Mouse (Mus musculus) ovary, postnatal 10 days (tissue): ENCODE results near the gene Gtf2h4.

ENCODE experiments used
- DNase-seq: peaks from one replicate; pipeline ENCODE4 v3.0.0; 2022; ENCODE audit warnings: low spot score

Gene Gtf2h4

DNA sequence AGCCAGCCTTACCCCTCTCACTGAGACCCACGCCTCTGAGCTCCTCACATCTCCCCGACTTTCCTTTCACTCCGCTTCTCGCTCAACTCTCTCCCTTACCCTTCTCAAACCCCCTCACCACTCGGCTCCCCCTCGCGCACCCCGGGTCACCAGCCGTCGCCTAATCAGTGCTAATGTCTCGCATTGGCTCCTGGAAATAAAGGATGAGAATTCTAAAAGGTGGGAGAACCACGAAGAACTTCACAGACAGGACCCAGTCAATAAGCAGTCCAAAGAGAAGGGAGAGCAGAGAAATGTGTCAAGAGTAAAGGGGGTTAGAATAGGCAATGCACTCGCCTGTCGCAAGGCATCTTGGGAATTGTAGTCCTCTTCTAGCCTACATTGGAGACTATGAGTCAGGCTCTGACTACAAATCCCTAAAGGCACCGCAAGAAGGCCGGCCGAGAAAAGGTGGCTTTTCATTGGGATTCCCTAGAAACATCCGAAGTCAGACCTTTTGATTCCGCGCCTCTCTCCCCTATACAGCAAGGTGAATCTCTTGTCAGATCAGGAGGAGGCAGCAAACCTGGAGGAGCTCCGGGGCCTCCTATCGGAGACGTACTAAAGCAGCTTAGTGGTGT is at the start of gene Gtf2h4:
Gtf2h4 (minus strand) TSS at position 324 of the 620 bp plus-strand sequence.
- peak; percentile 42 for DNase-seq

DNA sequence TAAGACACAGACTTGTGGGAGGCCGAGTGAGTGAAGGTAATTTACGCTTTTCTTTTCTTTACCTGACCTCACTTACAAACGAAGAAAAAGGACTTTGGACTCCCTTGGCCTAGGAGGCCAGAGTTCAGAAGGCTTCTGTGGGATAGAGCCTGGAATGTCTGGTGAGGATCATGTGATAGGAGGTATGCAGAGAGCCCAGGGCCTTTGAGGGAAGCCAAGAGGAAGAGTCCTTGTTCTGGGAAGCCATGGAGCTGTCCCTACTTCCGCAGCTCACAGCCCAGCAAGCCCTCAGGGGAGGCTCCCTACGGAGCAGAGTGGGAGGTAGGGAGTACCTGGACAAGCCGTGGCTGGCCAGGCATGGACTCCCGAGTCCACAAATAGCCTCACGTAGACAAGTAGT is 48.1 kb upstream of the Gtf2h4 start:
- no peak for DNase-seq

DNA sequence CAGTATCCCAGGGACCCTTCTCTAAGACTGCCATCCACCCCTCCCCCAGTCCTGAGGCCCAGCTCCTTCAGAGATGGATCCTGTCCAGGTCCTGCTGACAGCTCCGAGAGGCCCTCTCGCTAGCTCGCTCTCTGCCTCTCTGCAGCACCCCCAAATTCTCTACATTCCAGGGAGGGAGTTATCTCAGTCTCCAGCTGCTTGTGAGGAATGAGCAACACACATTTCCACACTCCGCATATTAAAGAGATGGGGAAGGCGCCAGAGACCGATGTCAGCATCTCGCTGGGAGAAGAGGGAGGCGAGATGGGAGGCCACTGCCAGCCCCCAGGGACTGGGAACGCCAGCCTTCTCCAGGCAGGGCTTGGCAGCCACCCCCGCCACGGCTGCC is 46.8 kb upstream of the Gtf2h4 start:
- no peak for DNase-seq

DNA sequence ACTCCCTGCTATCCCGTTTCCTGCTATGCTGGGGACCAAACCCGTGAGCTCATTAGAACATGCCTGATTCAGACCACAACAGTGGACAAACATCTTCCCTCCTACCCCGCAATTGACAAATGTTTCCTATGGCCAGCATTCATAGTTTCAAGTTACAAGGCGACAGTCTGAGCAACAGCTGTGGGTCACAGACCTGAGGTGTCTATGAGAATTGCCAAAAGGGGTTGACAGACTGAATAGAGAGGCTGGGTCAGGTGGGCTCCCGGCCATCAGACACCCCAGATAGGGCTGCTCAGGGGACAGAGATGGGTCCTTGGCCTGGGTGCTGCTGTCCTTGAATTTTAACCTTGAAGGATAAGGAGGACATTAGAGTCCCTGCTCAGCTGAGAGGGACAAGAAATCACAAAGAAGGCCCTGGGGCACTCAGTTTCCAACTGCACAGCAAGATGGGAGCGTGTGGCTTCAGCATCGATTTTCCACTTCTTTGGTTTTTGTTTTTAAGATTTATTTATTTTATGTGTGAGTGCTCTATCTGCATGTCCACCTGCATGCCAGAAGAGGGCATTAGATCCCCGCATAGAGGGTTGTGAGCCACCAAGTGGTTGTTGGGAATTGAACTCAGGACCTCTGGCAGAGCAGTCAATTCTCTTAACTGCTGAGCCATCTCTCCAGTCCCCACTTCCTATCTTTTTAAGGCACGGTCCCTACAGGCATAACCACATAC is 46.2 kb upstream of the Gtf2h4 start:
- DNase-seq = no peak

DNA sequence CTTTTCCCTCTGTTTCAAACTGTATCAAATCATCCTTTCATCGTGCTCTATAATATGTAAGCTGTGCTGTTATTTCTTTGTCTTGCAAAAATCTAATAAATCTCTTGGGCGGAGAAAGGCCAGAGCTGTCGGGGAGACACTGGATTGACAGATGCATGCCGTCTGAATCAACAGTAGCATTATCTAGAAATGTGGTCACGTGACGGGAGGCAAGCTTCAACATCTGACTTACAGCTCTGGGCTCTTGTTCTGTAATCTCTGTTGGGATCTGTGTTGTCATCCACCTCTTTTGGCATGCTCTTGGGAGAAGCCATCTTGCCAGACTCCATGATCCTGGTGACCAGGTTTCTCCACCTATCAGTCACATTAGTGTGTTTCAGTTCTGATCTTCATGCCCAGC is 43.5 kb upstream of the Gtf2h4 start:
- DNase-seq = no peak

DNA sequence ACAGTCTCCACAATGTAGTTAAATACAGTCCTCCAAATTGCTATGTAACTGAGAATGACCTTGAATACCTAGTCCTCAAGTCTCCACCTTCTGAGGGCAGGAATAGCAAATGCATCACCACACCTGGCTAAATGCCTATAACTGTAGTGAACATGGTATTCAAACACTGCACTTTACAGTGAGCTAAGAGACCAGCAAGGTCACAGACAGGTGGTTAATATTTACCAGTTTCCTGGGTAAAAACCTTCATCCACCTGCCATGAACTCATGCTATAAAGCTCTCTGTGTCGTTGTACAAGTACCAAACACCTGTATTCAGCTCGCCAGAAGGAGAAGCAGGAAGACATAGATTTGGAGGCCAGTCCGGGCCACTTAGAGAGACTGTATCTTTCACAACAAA is 42.6 kb upstream of the Gtf2h4 start:
- no peak for DNase-seq

DNA sequence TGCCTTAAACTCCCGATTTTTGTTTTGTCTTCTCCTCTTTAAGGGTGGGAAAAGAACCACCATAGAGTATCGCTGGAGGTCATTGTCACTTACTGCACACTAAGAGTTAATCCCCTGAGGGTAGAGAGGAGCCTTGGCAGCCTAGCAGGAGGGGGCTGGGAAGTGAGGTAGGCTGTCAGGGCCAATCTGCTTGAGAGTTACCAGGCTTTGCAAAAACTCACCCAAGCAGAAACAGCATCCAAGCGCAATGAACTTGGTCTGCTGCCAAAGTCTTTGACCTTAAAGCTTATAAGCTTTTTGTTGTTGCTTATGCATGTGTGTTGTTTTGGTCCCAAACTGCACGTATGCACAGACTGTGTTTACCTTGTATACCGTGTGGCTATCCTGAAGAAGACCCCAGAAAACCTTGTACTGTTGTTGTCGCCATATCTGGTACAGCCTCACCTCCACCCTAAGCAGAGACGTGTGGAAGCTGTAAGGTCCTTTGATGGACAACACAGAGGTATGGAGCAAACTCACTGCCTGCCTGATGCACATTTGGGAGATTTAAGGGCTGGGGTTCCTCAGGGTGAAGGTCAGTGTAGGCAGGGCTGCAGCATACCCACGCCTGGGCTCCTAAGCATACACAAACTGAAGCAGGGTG is 37.3 kb upstream of the Gtf2h4 start:
- no peak for DNase-seq

DNA sequence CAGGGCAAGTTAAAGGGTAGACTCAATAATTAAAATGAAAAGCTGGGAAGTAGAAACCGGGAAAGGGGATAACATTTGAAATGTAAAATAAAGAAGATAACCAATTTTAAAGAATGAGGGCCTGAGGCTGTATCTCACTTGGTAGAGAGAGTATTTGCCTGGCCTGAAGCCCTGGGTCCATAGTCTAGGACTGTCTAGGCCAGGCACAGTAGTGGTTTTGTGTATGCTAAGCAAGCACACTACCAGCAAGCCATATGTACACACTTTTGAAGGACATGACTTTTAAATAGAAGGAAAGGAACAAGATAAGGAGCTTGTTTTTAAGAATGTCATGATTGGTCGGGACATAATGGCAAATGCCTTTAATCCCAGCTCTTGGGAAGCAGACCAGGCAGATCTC is 35.1 kb upstream of the Gtf2h4 start:
- no peak for DNase-seq

DNA sequence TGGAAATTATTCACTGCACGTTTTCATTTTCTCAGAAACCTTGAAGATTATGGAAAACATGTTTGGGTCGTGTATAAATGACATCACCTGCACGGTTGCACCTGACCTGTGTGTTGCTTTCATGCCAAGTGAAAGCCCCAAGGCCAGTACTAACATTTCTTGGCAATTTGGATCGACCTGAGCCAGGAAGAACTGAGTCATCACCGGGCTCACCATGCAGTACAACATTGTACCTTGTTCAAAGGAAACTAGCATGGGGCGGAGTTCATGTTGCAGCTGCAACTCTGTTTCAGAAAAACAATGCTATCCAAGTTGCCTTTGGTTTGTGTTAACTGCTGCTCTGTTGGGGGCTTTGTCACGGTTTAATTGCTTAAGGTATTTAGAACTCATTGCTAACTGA is 34.4 kb upstream of the Gtf2h4 start:
- DNase-seq = no peak

DNA sequence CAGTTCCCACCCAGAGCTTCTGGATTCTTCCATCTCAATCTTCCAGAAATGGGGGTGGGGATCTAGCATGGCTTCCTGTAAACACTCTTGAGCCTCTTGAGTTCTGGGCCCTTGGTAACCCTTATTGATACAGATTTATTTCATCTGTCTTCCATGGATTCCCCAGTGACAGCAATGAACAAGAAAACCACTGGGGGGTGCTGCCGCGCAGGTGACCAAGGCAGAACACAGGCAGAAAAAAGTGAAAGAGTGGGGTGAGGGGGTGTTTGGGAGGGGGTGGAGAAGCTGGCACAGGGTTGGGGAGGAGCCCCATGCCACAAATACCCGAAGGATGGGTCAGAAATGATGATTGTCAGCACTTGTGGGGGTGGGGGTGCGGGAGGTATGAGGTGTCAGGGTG is 32.3 kb upstream of the Gtf2h4 start:
- DNase-seq = no peak

DNA sequence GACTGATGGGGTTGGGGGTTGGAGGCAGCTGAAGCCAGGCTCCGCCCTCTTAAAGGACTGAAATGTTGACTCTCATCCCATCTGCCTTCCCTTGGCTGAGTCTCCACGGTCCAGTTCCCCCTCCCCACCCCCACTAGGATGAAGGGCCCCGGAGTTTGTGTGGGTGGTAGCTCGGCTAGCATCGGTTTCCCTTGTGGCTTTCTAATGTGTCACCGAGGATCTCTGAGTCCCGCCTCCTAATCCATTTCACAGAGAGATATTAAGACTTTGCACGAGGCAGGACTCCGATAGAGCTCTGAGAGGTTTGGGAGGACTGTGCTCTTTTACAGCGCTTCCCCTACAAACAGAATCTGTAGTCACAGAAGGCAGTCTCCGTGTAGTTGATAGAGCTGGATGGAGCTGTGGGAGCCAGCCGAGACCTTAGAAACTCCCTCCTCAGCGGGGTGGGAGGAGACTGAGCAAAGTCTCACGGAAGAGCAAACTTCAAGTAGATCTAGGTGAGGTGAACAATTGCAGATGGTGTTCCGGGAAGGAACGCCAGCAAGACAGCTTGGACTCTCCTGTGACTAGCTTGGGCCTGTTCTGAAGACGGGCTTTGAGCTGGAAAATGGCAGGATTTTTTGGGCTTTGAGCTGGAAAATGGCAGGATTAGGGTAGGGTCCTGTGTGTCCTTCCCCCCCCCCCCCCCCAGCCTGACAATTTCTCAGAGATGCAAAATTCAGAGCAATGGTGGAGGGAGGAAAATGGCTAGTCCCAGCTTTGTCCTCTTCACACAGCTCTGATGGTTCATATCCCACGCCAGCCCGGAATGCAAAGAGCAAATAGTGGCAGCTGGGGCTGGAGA is 31.3 kb upstream of the Gtf2h4 start, which contains the start of gene Ddr1:
Ddr1 (minus strand) TSS at position 1 of the 844 bp plus-strand sequence.
- DNase-seq = no peak

DNA sequence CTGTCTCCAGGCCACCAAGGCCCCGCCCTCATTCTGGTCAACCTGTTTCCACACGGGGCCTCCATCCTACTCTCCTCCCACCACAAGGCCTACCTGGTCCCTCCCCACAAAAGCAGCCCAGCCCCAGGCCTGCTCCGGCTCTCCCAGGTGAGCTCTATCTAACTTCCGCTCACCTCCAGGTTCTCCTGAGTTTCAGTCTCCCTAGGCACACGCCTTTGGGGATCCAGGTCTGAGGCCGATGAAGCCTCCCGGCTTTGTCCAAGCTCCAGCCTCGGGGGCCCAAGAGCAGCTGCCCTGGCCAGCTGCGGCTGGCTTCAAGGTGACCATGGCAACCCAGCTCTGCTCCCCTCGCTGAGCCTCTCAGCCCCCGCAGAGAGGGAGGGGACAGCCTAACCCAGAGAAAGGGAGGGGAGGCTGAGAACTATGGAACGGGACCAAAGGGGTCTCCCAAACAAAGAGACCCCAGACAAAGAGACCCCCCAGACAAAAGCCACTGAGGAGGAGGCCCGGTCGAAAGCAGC is 30.3 kb upstream of the Gtf2h4 start:
- DNase-seq = no peak

DNA sequence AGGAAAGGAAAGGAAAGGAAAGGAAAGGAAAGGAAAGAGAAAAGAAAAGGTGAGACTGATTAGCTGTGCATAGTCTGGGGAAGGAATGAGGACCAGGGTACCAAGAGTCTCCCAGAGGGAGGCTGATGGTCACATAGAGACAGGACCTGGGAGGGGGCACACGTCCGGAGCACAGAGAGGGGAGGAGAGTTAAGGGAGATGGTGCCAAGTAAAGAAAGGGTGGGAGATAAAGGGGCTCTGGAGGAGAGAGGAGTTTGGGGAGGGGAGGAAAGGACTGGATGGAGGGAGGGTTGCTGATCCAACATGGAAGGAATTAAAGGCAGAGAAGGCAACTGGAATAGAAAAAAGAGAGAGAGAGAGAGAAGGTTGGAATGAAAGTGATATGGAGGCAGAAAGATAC is 29.5 kb upstream of the Gtf2h4 start:
- no peak for DNase-seq

DNA sequence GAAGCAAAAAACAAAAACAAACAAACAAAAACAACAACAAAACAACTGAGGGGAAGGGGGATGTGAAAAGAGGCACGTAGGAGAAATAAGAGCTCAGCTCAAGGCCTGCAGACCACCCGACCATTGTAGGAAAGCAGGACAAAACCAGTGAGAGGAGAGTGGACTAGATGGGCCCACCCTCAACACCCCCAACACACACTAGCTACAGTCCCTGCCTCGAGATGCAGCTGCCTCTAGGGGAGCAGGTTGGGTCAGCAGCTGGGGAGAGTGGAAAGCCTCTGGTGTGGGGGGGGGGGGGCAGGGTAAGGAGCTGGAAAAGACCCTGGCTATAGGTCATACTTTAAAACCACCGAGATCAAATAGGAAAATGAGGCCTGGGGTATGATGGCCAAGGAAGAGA is 29.1 kb upstream of the Gtf2h4 start:
- no peak for DNase-seq

DNA sequence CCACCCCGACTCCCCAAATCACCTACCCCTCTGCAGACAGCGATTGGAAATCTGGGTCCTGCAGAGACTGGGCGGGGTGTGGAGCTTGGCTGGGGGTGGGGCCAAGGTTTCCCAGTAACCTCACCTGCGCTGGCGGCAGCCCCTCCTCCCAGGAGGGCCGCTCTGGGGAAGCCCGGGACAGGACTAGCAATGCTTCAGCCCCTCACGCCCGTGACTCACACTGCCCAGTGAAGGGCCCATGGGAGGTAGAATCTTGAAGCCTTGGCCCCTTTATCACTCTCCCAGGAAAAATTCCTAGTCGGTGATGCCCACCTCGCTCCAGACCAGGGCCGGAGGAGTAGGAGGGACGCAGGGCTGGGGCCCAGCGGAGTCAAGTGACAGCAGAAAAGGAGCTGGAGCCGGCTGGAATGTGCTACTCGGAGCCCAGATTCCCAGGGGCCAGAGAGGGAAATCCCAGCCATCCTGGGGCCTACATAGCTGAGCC is 28.5 kb upstream of the Gtf2h4 start:
- no peak for DNase-seq

DNA sequence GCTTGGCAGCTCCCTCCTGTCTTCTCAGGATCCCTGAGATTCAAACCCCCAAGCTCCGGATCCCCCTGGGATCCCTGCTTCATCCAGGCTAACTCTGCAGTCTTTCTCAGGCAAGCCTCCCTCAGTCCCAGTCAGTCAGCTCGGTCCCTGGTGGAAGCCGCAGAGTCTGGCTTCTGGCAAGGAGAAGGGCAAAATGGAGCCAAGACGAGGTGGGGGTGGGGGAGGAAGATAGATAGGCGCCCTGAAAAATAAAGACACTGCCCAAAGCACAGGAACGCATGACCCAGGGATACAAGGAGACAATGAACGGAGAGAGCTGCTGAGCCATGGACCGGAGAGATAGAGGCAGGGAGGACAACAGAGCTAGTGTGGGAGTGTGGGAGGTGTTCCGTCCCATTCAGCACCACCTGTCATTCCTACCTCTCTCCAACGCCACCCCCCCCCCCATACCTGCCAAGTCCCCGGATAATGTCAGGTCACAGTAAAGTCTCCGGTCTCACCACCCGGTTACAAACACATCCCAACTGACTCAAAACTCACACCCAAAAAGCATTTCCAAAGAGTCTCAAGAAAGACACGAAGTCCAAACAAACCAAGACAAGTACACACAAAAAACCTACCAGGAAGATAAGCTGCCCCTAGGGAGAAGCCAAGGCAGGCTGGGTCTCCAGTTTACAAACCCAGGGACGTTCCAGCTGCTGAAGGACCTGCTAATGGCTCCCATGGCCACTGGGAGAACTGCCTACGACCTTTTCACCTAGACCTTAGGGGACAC is 27.9 kb upstream of the Gtf2h4 start:
- DNase-seq = no peak

DNA sequence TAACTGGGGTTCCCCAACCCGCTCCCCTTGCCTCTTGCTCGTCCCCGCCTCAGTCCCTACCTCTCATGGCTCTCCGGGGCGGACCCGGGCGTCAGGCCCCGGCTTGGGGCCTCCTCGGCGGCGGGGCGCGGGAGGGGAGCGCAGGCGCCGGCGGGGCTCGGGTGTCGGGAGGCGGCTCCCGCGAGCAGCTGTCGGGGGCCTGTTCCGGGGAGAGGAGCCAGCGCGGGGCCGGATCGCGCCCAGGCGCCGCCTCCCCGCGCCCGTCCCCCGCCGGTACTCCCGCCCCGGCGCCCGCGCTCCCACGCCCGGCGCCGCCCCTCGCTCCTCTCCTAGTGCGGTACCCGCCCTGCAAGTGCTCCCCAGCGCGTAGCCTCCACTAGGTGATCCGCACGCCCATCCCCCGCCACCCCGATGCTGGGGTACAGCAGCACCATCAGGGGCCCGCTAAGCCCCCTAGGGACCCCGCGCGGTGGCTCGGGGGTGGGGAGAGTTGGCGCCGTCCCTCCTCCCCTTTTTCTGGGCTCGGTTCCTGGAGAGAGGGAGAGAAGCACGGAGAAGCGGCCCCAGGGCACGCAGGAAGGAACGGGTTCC is 26.9 kb upstream of the Gtf2h4 start:
- DNase-seq = peak; percentile 89

DNA sequence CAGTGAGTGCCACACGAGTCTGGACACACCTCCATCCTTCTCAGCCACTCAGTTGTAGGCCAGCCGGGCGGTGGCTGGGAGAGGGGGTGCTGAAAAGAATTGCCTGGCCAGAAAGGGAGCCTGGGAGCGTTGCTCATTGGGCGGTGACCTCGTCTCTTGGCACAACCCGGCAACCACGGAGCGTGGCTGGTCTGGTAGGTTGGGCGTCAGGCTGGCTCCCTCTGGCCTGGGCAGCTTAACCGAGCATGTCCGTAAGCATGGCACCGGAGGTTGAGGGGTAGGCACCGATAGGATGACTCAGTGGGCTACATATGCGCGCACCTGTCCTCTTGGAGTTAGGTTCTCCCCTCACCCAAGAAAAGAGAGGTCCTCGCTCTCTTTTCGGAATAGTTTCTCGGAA is 26.4 kb upstream of the Gtf2h4 start:
- peak; percentile 64 for DNase-seq

DNA sequence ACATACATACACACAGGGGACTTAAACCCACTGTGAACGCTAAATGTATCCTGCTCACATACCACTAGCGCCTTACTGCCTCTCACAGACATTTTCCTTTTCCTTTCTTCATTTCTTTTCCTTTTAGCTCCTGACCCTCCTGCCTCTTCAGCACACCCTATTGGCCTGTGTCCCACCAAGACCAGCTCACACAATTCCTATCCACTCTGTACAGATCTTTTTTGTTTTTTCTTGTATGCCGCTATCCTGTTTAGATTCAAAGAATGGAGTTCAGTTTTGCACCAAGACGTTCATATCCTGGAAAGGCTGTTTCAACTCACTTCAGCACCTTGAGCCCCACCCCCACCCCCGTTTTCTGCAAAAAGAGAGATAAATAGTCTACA is 25.0 kb upstream of the Gtf2h4 start:
- no peak for DNase-seq

DNA sequence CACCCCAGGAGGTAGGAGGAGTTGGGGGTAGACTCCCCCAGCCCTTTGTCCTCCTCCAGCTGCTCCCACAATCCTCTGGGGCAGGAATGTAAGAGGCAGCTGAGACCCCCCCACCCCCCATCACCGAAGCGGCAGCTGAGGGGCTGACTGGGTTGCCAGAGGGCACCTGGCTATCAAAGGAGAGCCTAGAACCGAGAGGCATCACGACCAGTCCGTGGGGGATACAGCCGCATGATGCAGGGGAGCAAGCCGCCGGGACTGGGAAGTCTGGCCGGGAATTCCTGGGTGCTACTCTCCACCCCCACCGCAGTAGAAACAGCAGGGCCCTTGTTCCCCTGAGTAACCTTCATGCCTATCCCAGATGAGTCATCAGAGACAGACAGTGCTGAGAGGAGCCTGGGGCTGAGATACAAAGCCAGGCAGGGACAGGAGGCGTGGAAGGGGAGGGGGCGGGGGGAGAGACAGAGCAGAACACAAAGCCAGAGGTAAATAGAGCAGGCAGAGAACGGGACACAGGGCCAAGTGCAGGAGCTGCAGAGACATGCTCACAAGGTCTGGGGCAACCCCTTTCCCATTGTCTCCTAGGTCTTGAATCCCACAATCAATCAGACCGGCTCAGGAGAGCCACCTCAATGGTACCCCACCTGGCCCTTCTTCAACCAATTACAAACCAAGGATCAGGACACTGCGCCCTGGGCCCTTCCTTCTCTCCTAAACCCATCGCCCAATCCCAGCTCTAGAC is 24.4 kb upstream of the Gtf2h4 start:
- no peak for DNase-seq
